Mouse (Mus musculus) embryonic facial prominence, embryonic 10.5 days (tissue): ENCODE data around the gene Pfn1. TPM values are rescaled to one million over a fixed set of nuclear protein-coding genes. Genes with fewer than 3 reads are reported as not detected.

ENCODE experiments used
- DNase-seq: peaks from one replicate; pipeline ENCODE4 v3.0.0-alpha.2; 2017; ENCODE audit warnings: low spot score
- H3K27ac ChIP-seq: fragments of 300-500 bp; sonication (generic); replicated peaks from 2 replicates; pipeline ENCODE4 v1.5.1; 2016; ENCODE audit warnings: mild to moderate bottlenecking
- H3K27me3 ChIP-seq: fragments of 300-500 bp; sonication (generic); replicated peaks from 2 replicates; pipeline ENCODE4 v1.6.1; 2016; ENCODE audit warnings: low read depth, mild to moderate bottlenecking; ENCODE audit not compliant: poor library complexity, severe bottlenecking
- H3K36me3 ChIP-seq: fragments of 300-500 bp; sonication (generic); replicated peaks from 2 replicates; pipeline ENCODE4 v1.6.1; 2016; ENCODE audit warnings: mild to moderate bottlenecking, moderate library complexity
- H3K4me1 ChIP-seq: fragments of 300-500 bp; sonication (generic); 2 replicates; pipeline ENCODE4 v1.6.1; 2016
- H3K4me3 ChIP-seq: fragments of 300-500 bp; sonication (generic); 2 replicates; pipeline ENCODE4 v1.5.1; 2016; ENCODE audit warnings: mild to moderate bottlenecking, moderate library complexity
- H3K9me3 ChIP-seq: fragments of 300-500 bp; sonication (generic); 2 replicates; pipeline ENCODE4 v1.6.1; 2016; ENCODE audit warnings: mild to moderate bottlenecking
- WGBS: fragments of 180-500 bp; shearing (Covaris S2); methylation state at CpG from one replicate; pipeline ENCODE4 v1.1.7; 2016; 5-methylcytosine and 5-hydroxymethylcytosine counted together
- polyA plus RNA-seq: library from polyadenylated mRNA; unstranded; fragments of >200 nt; fragmentation: Nextera tagmentation; extraction: Ambion mirVana; gene quantifications from 2 replicates; pipeline ENCODE4 v1.2.1, GENCODE M21; 2016

The Pfn1 gene
- polyA plus RNA-seq, 1 experiment from 2014 or later = 2,153 TPM

DNA sequence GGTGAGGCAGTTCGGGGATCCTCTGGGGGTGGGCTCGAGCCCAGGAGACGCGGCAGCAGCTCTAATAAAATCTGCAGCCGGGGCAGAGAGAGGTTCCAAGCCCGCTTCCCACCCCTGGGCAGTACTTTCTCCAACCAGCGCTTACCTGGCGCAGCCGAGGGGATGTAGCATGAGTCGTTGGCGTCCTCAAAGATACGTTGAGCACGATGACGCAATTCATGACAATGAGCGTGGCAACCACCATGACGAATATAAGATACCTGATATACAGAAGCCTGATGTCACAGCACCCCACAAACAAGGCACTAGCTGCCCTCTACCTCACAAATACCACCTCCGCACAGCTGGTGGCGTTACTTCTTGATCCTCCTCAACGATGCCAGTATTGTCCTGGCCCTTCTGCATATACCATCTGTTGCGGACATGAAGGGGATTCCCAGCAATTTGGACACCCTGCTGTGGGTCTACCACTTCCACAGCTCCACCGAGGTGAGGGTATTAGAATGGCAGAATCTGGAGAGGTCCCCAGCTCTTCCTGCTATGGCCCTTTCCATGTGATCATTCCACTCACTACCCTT lies 38.8 kb downstream of the Pfn1 start, which contains the start of gene 4930544D05Rik:
TSS of gene 4930544D05Rik (plus strand) at position 333 of the 578 bp plus-strand sequence.
- Histone ChIP-seq H3K9me3 (no peaks in the 10 kb centered on the region), H3K36me3 (peaks cover 33% of the 10 kb centered on the region), H3K4me3 (peak within 1 kb of the TSS; percentile 55), H3K4me1 (peaks cover 20% of the 10 kb centered on the region), H3K27ac (peak within 1 kb of the TSS; percentile 40; the same call in 1 of the 2 replicates), H3K27me3 (peaks cover 23% of the 10 kb centered on the region)
- 15% methylated on average over 21 of the region's 21 CpGs for WGBS
- DNase-seq = no peak

DNA sequence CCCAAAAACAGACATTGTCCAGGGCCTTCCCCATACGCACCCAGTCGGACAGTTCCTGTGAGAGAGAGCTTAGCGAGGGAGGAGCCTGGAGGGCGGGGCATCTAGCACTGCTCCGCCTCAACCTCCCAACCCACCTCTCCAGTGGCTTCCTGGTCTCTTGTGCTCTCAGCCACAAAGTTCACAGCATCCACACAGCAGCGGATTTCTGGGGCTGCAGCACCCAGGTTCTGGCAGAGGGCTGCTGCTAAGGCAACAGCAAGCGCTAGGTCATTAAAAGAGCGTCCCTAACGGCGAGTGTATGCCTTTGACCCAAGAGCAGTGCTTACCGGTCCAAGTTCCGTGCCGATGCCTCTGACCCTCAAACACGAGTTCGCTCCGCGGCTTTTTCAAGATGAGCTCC lies 39.4 kb downstream of the Pfn1 start:
- Histone ChIP-seq H3K9me3 (no peaks in the 10 kb centered on the region), H3K27me3 (peaks cover 23% of the 10 kb centered on the region), H3K36me3 (peaks cover 39% of the 10 kb centered on the region), H3K4me3 (peak overlapping the region; percentile 55), H3K27ac (peak overlapping the region; percentile 40; the same call in 1 of the 2 replicates), H3K4me1 (peaks cover 20% of the 10 kb centered on the region)
- 2% methylated on average over 17 of the region's 17 CpGs for WGBS
- DNase-seq = peak; percentile 64

DNA sequence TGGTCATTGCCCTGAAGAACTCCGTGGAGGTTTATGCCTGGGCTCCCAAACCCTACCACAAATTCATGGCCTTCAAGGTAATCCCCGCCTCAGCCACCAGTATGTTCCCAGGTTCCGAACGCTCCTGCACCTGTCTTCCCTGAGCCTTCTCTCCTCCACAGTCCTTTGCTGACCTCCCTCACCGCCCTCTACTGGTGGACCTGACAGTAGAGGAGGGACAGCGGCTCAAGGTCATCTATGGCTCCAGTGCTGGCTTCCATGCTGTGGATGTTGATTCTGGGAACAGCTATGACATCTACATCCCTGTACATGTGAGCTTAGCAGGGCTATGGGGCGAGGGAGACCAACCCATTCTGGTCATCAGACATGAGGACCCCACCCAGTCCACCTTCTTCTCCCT lies 41.9 kb downstream of the Pfn1 start:
- H3K4me1 ChIP-seq = peaks cover 20% of the 10 kb centered on the region
- no peak overlapping the region for H3K4me3 ChIP-seq
- WGBS = 77% methylated on average over 7 of the region's 7 CpGs
- peaks cover 64% of the 10 kb centered on the region for H3K36me3 ChIP-seq
- H3K9me3 ChIP-seq = no peaks in the 10 kb centered on the region
- H3K27ac ChIP-seq = no peak overlapping the region
- DNase-seq = no peak
- peaks cover 23% of the 10 kb centered on the region for H3K27me3 ChIP-seq

DNA sequence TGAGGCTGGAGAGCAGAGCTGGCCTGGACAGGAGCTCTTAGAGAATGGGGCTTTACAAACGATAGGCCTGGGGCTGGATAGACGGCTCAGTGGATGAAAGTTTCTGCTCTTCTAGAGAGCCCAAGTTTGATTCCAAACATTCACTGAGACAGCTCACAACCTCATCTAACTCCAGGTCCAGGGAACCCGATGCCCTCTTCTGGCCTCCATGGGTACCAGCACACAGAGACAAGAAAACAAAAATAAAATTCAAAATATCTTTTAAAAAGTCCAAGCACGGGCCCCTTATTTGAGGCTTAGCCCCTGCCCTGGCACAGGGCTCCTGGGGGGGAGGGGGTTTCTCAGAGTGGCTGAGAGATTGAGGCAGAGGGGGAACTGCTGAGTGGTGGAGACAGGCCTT lies 43.7 kb downstream of the Pfn1 start:
- 91% methylated on average over 4 of the region's 4 CpGs for WGBS
- H3K27me3 ChIP-seq = peaks cover 7% of the 10 kb centered on the region
- H3K36me3 ChIP-seq = peaks cover 82% of the 10 kb centered on the region
- no peak for DNase-seq
- peaks cover 14% of the 10 kb centered on the region for H3K4me1 ChIP-seq
- no peaks in the 10 kb centered on the region for H3K9me3 ChIP-seq
- no peak overlapping the region for H3K27ac ChIP-seq
- no peak overlapping the region for H3K4me3 ChIP-seq

DNA sequence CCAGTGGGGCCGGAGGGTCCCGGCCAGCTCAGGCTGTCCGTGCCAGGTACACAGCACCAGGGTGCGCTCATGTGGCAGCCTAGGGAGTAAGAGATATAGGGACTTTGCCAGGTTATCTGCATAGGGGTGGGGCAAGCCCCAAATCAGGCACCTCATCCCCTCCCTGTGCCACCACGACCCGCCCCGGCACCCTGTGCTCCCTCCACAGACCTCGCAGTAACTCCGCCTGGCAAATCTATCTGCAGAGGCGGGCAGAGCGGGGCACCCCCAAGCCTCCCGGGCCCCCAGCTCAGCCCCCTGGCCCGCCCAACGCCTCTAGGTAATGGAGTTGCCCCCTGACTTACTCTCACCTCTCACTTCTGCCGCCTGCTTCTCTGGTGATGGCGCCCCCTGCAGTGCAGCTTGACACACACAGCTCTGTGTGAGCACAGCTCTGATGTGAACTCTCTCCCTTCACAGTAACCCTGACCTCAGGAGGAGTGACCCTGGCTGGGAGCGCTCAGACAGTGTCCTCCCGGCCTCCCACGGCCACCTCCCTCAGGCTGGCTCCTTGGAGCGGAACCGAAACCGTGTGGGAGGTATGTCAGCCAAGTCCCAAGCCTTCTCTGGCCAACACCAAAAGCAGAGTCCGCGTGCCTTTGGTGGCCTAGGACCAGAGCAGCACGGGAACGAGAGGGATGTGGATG lies 45.9 kb downstream of the Pfn1 start:
- H3K36me3 ChIP-seq = peaks cover 100% of the 10 kb centered on the region
- no peak overlapping the region for H3K27ac ChIP-seq
- no peaks in the 10 kb centered on the region for H3K9me3 ChIP-seq
- no peaks in the 10 kb centered on the region for H3K27me3 ChIP-seq
- 89% methylated on average over 26 of the region's 26 CpGs for whole genome bisulfite sequencing
- no peaks in the 10 kb centered on the region for H3K4me1 ChIP-seq
- no peak overlapping the region for H3K4me3 ChIP-seq
- peak; percentile 34 for DNase-seq

DNA sequence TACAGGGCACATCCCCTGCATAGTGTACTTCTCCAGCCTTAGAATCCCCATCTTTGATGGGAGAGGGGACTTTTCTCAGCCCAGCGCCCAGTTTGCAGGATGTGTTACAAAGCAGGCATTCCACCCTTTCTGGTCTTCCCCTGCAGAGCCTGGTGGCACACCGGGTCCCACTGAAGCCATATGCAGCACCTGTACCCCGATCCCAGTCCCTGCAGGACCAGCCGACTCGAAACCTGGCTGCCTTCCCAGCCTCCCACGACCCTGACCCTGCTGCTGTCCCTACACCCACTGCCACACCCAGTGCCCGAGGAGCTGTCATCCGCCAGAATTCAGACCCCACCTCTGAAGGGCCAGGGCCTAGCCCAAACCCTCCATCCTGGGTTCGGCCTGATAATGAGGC lies 46.8 kb downstream of the Pfn1 start:
- Histone ChIP-seq H3K27me3 (no peaks in the 10 kb centered on the region), H3K4me1 (no peaks in the 10 kb centered on the region), H3K27ac (no peak overlapping the region), H3K36me3 (peaks cover 100% of the 10 kb centered on the region), H3K9me3 (no peaks in the 10 kb centered on the region), H3K4me3 (no peak overlapping the region)
- no peak for DNase-seq
- 91% methylated on average over 9 of the region's 9 CpGs for WGBS

DNA sequence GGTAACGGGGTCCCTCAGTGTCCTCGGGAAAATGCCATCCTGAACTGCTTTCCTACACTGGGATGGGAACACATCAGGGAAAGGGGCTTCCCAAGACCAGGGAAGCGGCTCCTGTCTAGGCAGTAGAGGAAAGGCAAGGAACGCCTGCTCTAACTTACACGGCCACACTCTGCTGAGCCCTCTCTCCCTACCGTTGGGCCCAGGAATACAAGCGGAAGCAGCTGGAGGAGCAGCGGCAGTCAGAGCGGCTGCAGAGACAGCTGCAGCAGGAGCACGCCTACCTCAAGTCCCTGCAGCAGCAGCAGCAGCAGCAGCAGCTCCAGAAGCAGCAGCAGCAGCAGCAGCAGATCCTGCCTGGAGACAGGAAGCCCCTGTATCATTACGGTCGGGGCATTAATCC lies 47.7 kb downstream of the Pfn1 start:
- Histone ChIP-seq H3K27me3 (no peaks in the 10 kb centered on the region), H3K4me1 (no peaks in the 10 kb centered on the region), H3K4me3 (no peak overlapping the region), H3K27ac (no peak overlapping the region), H3K36me3 (peaks cover 100% of the 10 kb centered on the region), H3K9me3 (no peaks in the 10 kb centered on the region)
- no peak for DNase-seq
- WGBS = 71% methylated on average over 12 of the region's 12 CpGs

DNA sequence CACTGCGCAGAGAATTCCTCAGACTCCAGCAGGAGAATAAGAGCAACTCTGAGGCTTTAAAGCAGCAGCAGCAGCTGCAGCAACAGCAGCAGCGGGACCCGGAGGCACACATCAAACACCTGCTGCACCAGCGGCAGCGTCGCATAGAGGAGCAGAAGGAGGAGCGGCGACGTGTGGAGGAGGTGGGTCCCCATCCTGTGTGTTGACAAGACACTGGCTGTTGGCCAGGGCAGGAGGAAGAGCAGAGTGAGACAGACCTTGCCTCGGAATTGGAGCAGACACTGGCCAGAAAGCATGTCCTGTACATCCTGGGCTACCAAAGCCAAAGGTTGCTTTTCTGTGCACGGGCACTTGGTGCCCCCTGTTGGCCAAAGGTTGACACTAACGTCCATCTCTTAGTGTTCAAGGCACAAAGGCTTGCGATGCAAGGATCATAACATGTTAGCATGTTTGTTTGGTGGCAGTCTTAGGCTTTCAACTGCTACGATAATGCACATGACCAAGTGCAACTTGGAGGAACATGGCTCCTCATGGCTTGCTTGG lies 49.3 kb downstream of the Pfn1 start:
- Histone ChIP-seq H3K27me3 (no peaks in the 10 kb centered on the region), H3K4me1 (no peaks in the 10 kb centered on the region), H3K27ac (no peak overlapping the region), H3K36me3 (peaks cover 96% of the 10 kb centered on the region), H3K4me3 (no peak overlapping the region), H3K9me3 (no peaks in the 10 kb centered on the region)
- WGBS = 65% methylated on average over 14 of the region's 14 CpGs
- DNase-seq = peak; percentile 73

Other genes with a start within 250 kb of the Pfn1 start
- gene Pelp1, start 244.6 kb downstream of the Pfn1 start, polyA plus RNA-seq = 60.7 and 62.0 TPM in 2 replicates
- gene Arrb2, start 222.0 kb downstream of the Pfn1 start, polyA plus RNA-seq = 28.4 and 29.4 TPM in 2 replicates
- gene Med11, start 202.7 kb downstream of the Pfn1 start, polyA plus RNA-seq = 44.1 TPM in 2 replicates
- 0.16 and 0.45 TPM in 2 replicates for gene Zmynd15, start 195.2 kb downstream of the Pfn1 start, polyA plus RNA-seq
- gene Cxcl16, start 194.7 kb downstream of the Pfn1 start, polyA plus RNA-seq = 0.39 and 0.65 TPM in 2 replicates
- gene Tm4sf5, start 149.4 kb downstream of the Pfn1 start, polyA plus RNA-seq = 0.35 and 0.77 TPM in 2 replicates
- gene Vmo1, start 140.0 kb downstream of the Pfn1 start, polyA plus RNA-seq = not detected in 2 replicates
- 0.43 and 0.44 TPM in 2 replicates for gene Gltpd2, start 135.4 kb downstream of the Pfn1 start, polyA plus RNA-seq
- 1,123 and 1,132 TPM in 2 replicates for gene Psmb6, start 129.3 kb downstream of the Pfn1 start, polyA plus RNA-seq
- gene Gm40193, start 121.7 kb downstream of the Pfn1 start, polyA plus RNA-seq = not detected in 2 replicates
- gene Pld2, start 114.6 kb downstream of the Pfn1 start, polyA plus RNA-seq = 3.2 and 3.7 TPM in 2 replicates
- gene Mink1, start 91.8 kb downstream of the Pfn1 start, polyA plus RNA-seq = 14.6 and 15.2 TPM in 2 replicates
- not detected in 2 replicates for gene 4930544D05Rik, start 38.8 kb downstream of the Pfn1 start, polyA plus RNA-seq
- gene Chrne, start 35.4 kb downstream of the Pfn1 start, polyA plus RNA-seq = not detected in 2 replicates
- 0.26 and 0.76 TPM in 2 replicates for gene Gp1ba, start 15.5 kb downstream of the Pfn1 start, polyA plus RNA-seq
- 89.7 and 91.9 TPM in 2 replicates for gene Rnf167, start 7.4 kb downstream of the Pfn1 start, polyA plus RNA-seq
- 135 and 137 TPM in 2 replicates for gene Slc25a11, start 7.2 kb downstream of the Pfn1 start, polyA plus RNA-seq
- gene Eno3, start 2.6 kb upstream of the Pfn1 start, polyA plus RNA-seq = 72.9 and 88.4 TPM in 2 replicates
- 181 and 185 TPM in 2 replicates for gene Spag7, start 14.8 kb upstream of the Pfn1 start, polyA plus RNA-seq
- 10.5 and 10.9 TPM in 2 replicates for gene Camta2, start 33.5 kb upstream of the Pfn1 start, polyA plus RNA-seq
- 0.69 and 0.99 TPM in 2 replicates for gene Inca1, start 45.5 kb upstream of the Pfn1 start, polyA plus RNA-seq
- gene Kif1c, start 45.9 kb upstream of the Pfn1 start, polyA plus RNA-seq = 1.6 and 2.0 TPM in 2 replicates
- 4.7 and 5.7 TPM in 2 replicates for gene Zfp3, start 109.6 kb upstream of the Pfn1 start, polyA plus RNA-seq
- gene Scimp, start 157.9 kb upstream of the Pfn1 start, polyA plus RNA-seq = not detected in 2 replicates
- 36.5 and 39.6 TPM in 2 replicates for gene Rabep1, start 190.1 kb upstream of the Pfn1 start, polyA plus RNA-seq